Mouse (Mus musculus) heart, embryonic 16.5 days (tissue): ENCODE results near the gene Tnp2. TPM values are rescaled to one million over a fixed set of nuclear protein-coding genes. Genes with fewer than 3 reads are reported as not detected.
A peak's percentile ranks its signal among the peaks of the same experiment; 100 is the strongest.
"Not testable (repeated sequence)": the region's sequence is repeated elsewhere in the genome, so short reads cannot be mapped to it uniquely, and the experiment has no call there.

ENCODE experiments used
- ATAC-seq: fragments of 200-750 bp; cut with Nextera tagmentation; replicated peaks from 2 replicates; pipeline ENCODE4 v1.8.0; 2017; ENCODE audit warnings: moderate number of reproducible peaks; ENCODE audit not compliant: insufficient read depth, low FRiP score; ENCODE audit errors: extremely low read depth
- H3K27ac ChIP-seq: fragments of 300-500 bp; sonication (generic); 2 replicates; pipeline ENCODE4 v1.5.1; 2014; ENCODE audit warnings: mild to moderate bottlenecking, low read length, control low read depth, moderate library complexity
- H3K27me3 ChIP-seq: fragments of 300-500 bp; sonication (generic); 2 replicates; pipeline ENCODE4 v1.6.1; 2014; ENCODE audit warnings: low read length, mixed read lengths; ENCODE audit not compliant: control insufficient read depth, insufficient read depth
- H3K36me3 ChIP-seq: fragments of 300-500 bp; sonication (generic); 2 replicates; pipeline ENCODE4 v1.6.1; 2014; ENCODE audit not compliant: control insufficient read depth, insufficient read depth
- H3K4me1 ChIP-seq: fragments of 300-500 bp; sonication (generic); 2 replicates; pipeline ENCODE4 v1.6.1; 2014; ENCODE audit warnings: low read length, mixed read lengths; ENCODE audit not compliant: control insufficient read depth, insufficient read depth
- H3K4me2 ChIP-seq: fragments of 300-500 bp; sonication (generic); 2 replicates; pipeline ENCODE4 v1.6.1; 2014; ENCODE audit warnings: low read depth, mild to moderate bottlenecking, control low read depth, low read length
- H3K4me3 ChIP-seq: fragments of 300-500 bp; sonication (generic); 2 replicates; pipeline ENCODE4 v1.5.1; 2014; ENCODE audit warnings: mild to moderate bottlenecking, control low read depth, low read length
- H3K9ac ChIP-seq: fragments of 300-500 bp; sonication (generic); 2 replicates; pipeline ENCODE4 v1.6.1; 2014; ENCODE audit warnings: low read length, control low read depth
- H3K9me3 ChIP-seq: fragments of 300-500 bp; sonication (generic); replicated peaks from 2 replicates; pipeline ENCODE4 v1.6.1; 2016; ENCODE audit warnings: low read length; ENCODE audit not compliant: control insufficient read depth
- WGBS: fragments of 180-500 bp; shearing (Covaris S2); extraction: QIAGEN DNeasy Blood & Tissue Kit; methylation state at CpG from one replicate; pipeline ENCODE4 v1.1.7; 2014; 5-methylcytosine and 5-hydroxymethylcytosine counted together
- polyA plus RNA-seq: library from polyadenylated mRNA; unstranded; fragments of >200 nt; fragmentation: Nextera tagmentation; extraction: Ambion mirVana; gene quantifications from 2 replicates; pipeline ENCODE4 v1.2.1, GENCODE M21; 2015

The Tnp2 gene
- polyA plus RNA-seq, 1 experiment from 2014 or later, result 0.47 TPM

- Histone ChIP-seq H3K4me2 (no peak within 1 kb of the TSS), H3K4me1 (no peaks in the 10 kb centered on the region), H3K27me3 (no peaks in the 10 kb centered on the region), H3K9me3 (no peaks in the 10 kb centered on the region), H3K4me3 (no peak within 1 kb of the TSS), H3K9ac (no peak within 1 kb of the TSS), H3K27ac (no peak within 1 kb of the TSS), H3K36me3 (no peaks in the 10 kb centered on the region)
- WGBS, result 69% methylated on average over 10 of the region's 10 CpGs
- peak; percentile 63 for ATAC-seq
Measured at GRCm38 (mm10) chr16:10805789-10806527, 17.5 kb upstream of the Tnp2 start, which contains the start of gene Prm1. TSS of gene Prm1 (minus strand) at chr16:10805839.

DNA sequence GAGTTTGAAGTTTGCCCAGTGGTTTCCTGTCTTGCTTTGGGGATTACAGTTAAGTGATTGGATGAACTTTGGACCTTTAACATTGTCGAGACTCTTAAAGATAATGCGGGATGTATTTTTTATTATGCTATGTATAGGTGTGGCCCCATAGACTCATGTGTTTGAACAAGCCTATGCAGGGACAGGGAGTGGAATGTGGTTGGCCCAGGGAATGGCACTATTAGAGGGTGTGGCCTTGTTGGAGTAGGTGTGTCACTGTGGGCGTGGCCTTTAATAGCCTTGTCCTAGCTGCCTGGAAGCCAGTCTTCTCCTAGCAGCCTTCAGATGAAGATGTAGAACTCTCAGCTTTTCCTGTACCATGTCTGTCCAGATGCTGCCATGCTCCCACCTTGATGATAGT is 14.0 kb upstream of the Tnp2 start:
- ATAC-seq, H3K4me3 ChIP-seq, H3K4me2 ChIP-seq, H3K9me3 ChIP-seq, H3K4me1 ChIP-seq, H3K9ac ChIP-seq, H3K27me3 ChIP-seq, H3K36me3 ChIP-seq, H3K27ac ChIP-seq: not testable (repeated sequence)
- 70% methylated on average over 3 of the region's 3 CpGs for WGBS

- Histone ChIP-seq H3K4me3 (no peak within 1 kb of the TSS), H3K4me1 (no peaks in the 10 kb centered on the region), H3K9ac (no peak within 1 kb of the TSS), H3K27ac (no peak within 1 kb of the TSS), H3K4me2 (no peak within 1 kb of the TSS), H3K9me3 (no peaks in the 10 kb centered on the region), H3K36me3 (no peaks in the 10 kb centered on the region), H3K27me3 (no peaks in the 10 kb centered on the region; the same call in 1 of the 2 replicates)
- ATAC-seq, result no peak
- WGBS, result 76% methylated on average over 6 of the region's 6 CpGs
Measured at GRCm38 (mm10) chr16:10796034-10796433, 7.6 kb upstream of the Tnp2 start, which contains the start of gene Prm2. TSS of gene Prm2 (minus strand) at chr16:10796134.

DNA sequence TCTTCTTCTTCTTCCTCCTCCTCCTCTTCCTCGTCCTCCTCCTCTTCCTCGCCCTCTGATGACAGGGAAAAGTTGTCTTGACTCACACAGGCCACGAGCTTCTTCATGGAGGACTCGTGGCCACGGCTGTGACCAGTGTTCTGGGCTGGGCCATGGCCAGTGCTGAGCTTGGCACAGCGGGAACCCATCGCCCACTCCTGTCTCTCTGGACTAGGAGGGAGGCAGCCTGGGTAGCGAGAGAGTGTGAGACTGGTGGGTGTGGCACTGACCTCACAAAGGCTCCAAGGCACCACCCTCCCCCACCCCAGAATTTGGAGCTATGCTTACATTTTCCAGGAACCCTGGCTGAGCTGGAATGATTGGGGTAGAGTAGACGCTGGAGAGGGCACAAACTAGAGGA is 2.2 kb upstream of the Tnp2 start, which contains the start of gene Prm3:
Prm3 (minus strand) TSS at position 213 of the 400 bp plus-strand sequence.
- no peaks in the 10 kb centered on the region; the same call in 1 of the 2 replicates for H3K27me3 ChIP-seq
- no peak for ATAC-seq
- 72% methylated on average over 9 of the region's 9 CpGs for WGBS
- H3K4me2 ChIP-seq, result no peak within 1 kb of the TSS
- no peaks in the 10 kb centered on the region for H3K36me3 ChIP-seq
- H3K9ac ChIP-seq, result no peak within 1 kb of the TSS
- no peak within 1 kb of the TSS for H3K4me3 ChIP-seq
- H3K9me3 ChIP-seq, result no peaks in the 10 kb centered on the region
- H3K4me1 ChIP-seq, result peaks cover 19% of the 10 kb centered on the region
- no peak within 1 kb of the TSS for H3K27ac ChIP-seq

DNA sequence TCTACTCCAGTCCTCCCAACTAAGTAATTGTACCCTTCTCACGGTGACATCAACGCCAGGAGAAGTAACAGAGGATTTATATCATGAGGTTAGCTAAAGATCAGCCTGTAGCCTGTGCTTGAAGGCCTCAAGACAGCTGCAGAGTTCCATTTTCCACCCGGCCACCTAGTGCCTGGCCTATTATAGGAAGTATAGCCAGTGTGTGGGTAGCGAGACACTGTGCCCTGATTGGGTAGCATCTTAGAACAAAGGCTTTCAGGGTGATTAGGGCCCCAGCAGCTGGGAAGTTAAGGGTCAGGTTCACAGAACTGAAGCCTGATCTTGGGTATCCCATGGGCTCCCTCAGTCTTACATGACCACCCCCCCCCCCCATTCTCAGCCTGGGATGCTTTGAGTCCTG is 406 bp upstream of the Tnp2 start:
- H3K4me1 ChIP-seq, result peaks cover 20% of the 10 kb centered on the region
- WGBS, result 75% methylated on average over 4 of the region's 4 CpGs

GRCm38 (mm10) chr16:10787548-10788058 is 857 bp downstream of the Tnp2 start:
- no peak for ATAC-seq
- Histone ChIP-seq H3K4me2 (no peak overlapping the region), H3K27ac (no peak overlapping the region; the same call in 1 of the 2 replicates), H3K27me3 (no peaks in the 10 kb centered on the region), H3K4me1 (peaks cover 33% of the 10 kb centered on the region), H3K9me3 (no peaks in the 10 kb centered on the region), H3K9ac (no peak overlapping the region), H3K4me3 (no peak overlapping the region), H3K36me3 (no peaks in the 10 kb centered on the region)
- 65% methylated on average over 7 of the region's 7 CpGs for WGBS

More for the DNA sequence above, 406 bp upstream of the Tnp2 start:
- H3K9ac ChIP-seq, result no peak overlapping the region
- no peaks in the 10 kb centered on the region for H3K9me3 ChIP-seq
- H3K4me2 ChIP-seq, result no peak overlapping the region
- H3K36me3 ChIP-seq, result no peaks in the 10 kb centered on the region
- no peak for ATAC-seq
- no peak overlapping the region for H3K4me3 ChIP-seq
- no peaks in the 10 kb centered on the region for H3K27me3 ChIP-seq
- H3K27ac ChIP-seq, result no peak overlapping the region

DNA sequence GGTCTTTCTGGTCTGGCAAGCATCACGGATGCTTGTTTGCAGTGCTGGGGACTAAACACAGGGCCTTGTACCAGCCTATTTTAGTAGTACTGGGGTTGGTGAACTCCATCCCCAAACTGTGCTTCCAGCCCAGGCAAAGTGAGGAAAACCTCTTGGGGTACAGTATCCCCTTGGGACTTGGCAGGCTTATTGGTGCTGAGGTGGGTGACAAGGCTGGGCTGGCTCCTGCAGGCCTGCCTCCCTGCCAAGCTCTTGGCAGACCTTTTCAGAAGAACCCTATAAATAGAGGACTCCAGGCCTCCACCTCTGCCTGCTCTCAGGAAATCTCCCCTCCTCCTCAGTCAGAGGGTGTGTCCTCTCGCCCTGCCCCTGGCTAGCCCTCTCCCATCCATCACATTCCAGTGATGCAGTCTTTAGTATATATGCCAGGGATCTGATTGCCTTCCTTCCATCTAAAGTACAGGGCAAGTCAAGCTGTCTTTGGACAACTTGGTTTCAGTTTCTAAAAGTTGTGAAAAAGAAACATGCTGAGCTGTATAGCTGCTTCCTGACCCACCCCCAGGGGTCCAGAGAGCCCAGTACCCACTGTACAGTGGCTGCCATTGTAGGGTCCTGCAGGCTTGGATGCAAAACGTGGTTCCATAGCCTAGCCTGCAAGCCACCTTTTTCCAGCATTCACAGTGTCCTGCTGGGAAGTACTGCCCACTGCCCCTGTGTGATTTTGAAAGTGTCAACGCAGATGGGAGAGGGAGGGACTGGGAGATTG is 1.5 kb downstream of the Tnp2 start:
- Histone ChIP-seq H3K9ac (no peak overlapping the region), H3K9me3 (no peaks in the 10 kb centered on the region), H3K36me3 (no peaks in the 10 kb centered on the region), H3K4me3 (no peak overlapping the region), H3K4me1 (peaks cover 40% of the 10 kb centered on the region), H3K4me2 (peak overlapping the region; percentile 97), H3K27me3 (no peaks in the 10 kb centered on the region), H3K27ac (peak overlapping the region; percentile 88)
- ATAC-seq, result 0 out of 2 replicates have a peak, but pooled peaks have one; percentile 7
- 45% methylated on average over 4 of the region's 4 CpGs for WGBS

- H3K36me3 ChIP-seq, result no peaks in the 10 kb centered on the region
- no peaks in the 10 kb centered on the region for H3K27me3 ChIP-seq
- 3% methylated on average over 9 of the region's 9 CpGs for WGBS
- peak overlapping the region; percentile 76 for H3K4me3 ChIP-seq
- H3K4me1 ChIP-seq, result peaks cover 46% of the 10 kb centered on the region
- H3K9me3 ChIP-seq, result no peaks in the 10 kb centered on the region
- H3K27ac ChIP-seq, result peak overlapping the region; percentile 88
- H3K4me2 ChIP-seq, result peak overlapping the region; percentile 97
- H3K9ac ChIP-seq, result peak overlapping the region; percentile 70
- peak; percentile 25 for ATAC-seq
Measured at GRCm38 (mm10) chr16:10786288-10786687, 2.2 kb downstream of the Tnp2 start.
